Mouse (Mus musculus): ENCODE measurements around the gene Mrtfb. TPM values are rescaled to one million over a fixed set of nuclear protein-coding genes. Genes with fewer than 3 reads are reported as not detected.

Mrtfb gene
- polyA plus RNA-seq, 1 experiment from 2014 or later, result 11.6 TPM

GRCm38 (mm10) chr16:13240326-13240725, 16.0 kb upstream of the Mrtfb start:
- H3K4me1 ChIP-seq, result no peaks in the 10 kb centered on the region
- no peaks in the 10 kb centered on the region for H3K36me3 ChIP-seq (ENCODE audit: poor library complexity, severe bottlenecking)
- ATAC-seq, result no peak
- H3K27me3 ChIP-seq, result no peaks in the 10 kb centered on the region
- H3K4me3 ChIP-seq, result no peak overlapping the region
- H3K9me3 ChIP-seq (replicated peaks), result no peaks in the 10 kb centered on the region
- no peak overlapping the region for H3K27ac ChIP-seq
- 84% methylated on average over 7 of the region's 7 CpGs for WGBS
- H3K4me2 ChIP-seq, result no peak overlapping the region
- H3K9ac ChIP-seq, result no peak overlapping the region

- 17% methylated on average over 4 of the region's 4 CpGs for WGBS
- Histone ChIP-seq H3K9ac (no peak overlapping the region), H3K4me3 (no peak overlapping the region), H3K36me3 (ENCODE audit: poor library complexity, severe bottlenecking) (no peaks in the 10 kb centered on the region), H3K27ac (no peak overlapping the region), H3K4me2 (no peak overlapping the region), H3K9me3 (replicated peaks) (no peaks in the 10 kb centered on the region), H3K27me3 (no peaks in the 10 kb centered on the region), H3K4me1 (no peaks in the 10 kb centered on the region)
- ATAC-seq, result no peak
Observed at GRCm38 (mm10) chr16:13245658-13246057, 10.6 kb upstream of the Mrtfb start.

GRCm38 (mm10) chr16:13246855-13247254, 9.4 kb upstream of the Mrtfb start:
- H3K4me3 ChIP-seq, result no peak overlapping the region
- H3K27ac ChIP-seq, result no peak overlapping the region
- no peak for ATAC-seq
- H3K36me3 ChIP-seq (ENCODE audit: poor library complexity, severe bottlenecking), result no peaks in the 10 kb centered on the region
- no peaks in the 10 kb centered on the region for H3K27me3 ChIP-seq
- no peaks in the 10 kb centered on the region for H3K9me3 ChIP-seq (replicated peaks)
- H3K4me2 ChIP-seq, result no peak overlapping the region
- WGBS, result 78% methylated on average over 3 of the region's 3 CpGs
- no peak overlapping the region for H3K9ac ChIP-seq
- H3K4me1 ChIP-seq, result no peaks in the 10 kb centered on the region

- Histone ChIP-seq H3K9ac (no peak overlapping the region), H3K9me3 (replicated peaks) (no peaks in the 10 kb centered on the region), H3K4me3 (no peak overlapping the region), H3K4me1 (no peaks in the 10 kb centered on the region), H3K36me3 (ENCODE audit: poor library complexity, severe bottlenecking) (no peaks in the 10 kb centered on the region), H3K4me2 (no peak overlapping the region), H3K27ac (no peak overlapping the region), H3K27me3 (no peaks in the 10 kb centered on the region)
- no peak for ATAC-seq
- 77% methylated on average over 5 of the region's 5 CpGs for WGBS
Observed at GRCm38 (mm10) chr16:13250061-13250460, 6.2 kb upstream of the Mrtfb start.

GRCm38 (mm10) chr16:13256667-13257527, 616 bp downstream of the Mrtfb start:
- WGBS, result 7% methylated on average over 43 of the region's 64 CpGs
- no peaks in the 10 kb centered on the region for H3K36me3 ChIP-seq (ENCODE audit: poor library complexity, severe bottlenecking)
- ATAC-seq, result peak; percentile 83
- H3K4me3 ChIP-seq, result peak overlapping the region; percentile 77
- H3K27ac ChIP-seq, result peak overlapping the region; percentile 51
- H3K27me3 ChIP-seq, result no peaks in the 10 kb centered on the region
- peaks cover 14% of the 10 kb centered on the region for H3K4me1 ChIP-seq
- peak overlapping the region; percentile 88 for H3K9ac ChIP-seq
- H3K9me3 ChIP-seq (replicated peaks), result no peaks in the 10 kb centered on the region
- H3K4me2 ChIP-seq, result peak overlapping the region; percentile 89

- H3K36me3 ChIP-seq (ENCODE audit: poor library complexity, severe bottlenecking), result no peaks in the 10 kb centered on the region
- ATAC-seq, result no peak
- no peaks in the 10 kb centered on the region for H3K9me3 ChIP-seq (replicated peaks)
- no peak overlapping the region for H3K27ac ChIP-seq
- H3K4me2 ChIP-seq, result peak overlapping the region; percentile 89
- peak overlapping the region; percentile 88; the same call in 1 of the 2 replicates for H3K9ac ChIP-seq
- no peaks in the 10 kb centered on the region for H3K27me3 ChIP-seq
- 34% methylated on average over 5 of the region's 5 CpGs for WGBS
- peak overlapping the region; percentile 77 for H3K4me3 ChIP-seq
- H3K4me1 ChIP-seq, result peaks cover 14% of the 10 kb centered on the region
Observed at GRCm38 (mm10) chr16:13257528-13257835, 1.2 kb downstream of the Mrtfb start.

GRCm38 (mm10) chr16:13259026-13259425, 2.7 kb downstream of the Mrtfb start:
- H3K4me2 ChIP-seq, result no peak overlapping the region
- H3K4me1 ChIP-seq, result peaks cover 14% of the 10 kb centered on the region
- no peaks in the 10 kb centered on the region for H3K9me3 ChIP-seq (replicated peaks)
- no peak overlapping the region for H3K9ac ChIP-seq
- H3K27me3 ChIP-seq, result no peaks in the 10 kb centered on the region
- H3K27ac ChIP-seq, result no peak overlapping the region
- H3K36me3 ChIP-seq (ENCODE audit: poor library complexity, severe bottlenecking), result no peaks in the 10 kb centered on the region
- WGBS, result 77% methylated on average over 2 of the region's 2 CpGs
- ATAC-seq, result no peak
- H3K4me3 ChIP-seq, result no peak overlapping the region

- ATAC-seq, result peak; percentile 59; the same call in 1 of the 2 replicates
- Histone ChIP-seq H3K4me3 (no peak overlapping the region), H3K4me1 (peaks cover 18% of the 10 kb centered on the region), H3K36me3 (ENCODE audit: poor library complexity, severe bottlenecking) (peaks cover 23% of the 10 kb centered on the region), H3K9me3 (replicated peaks) (no peaks in the 10 kb centered on the region), H3K4me2 (no peak overlapping the region), H3K27ac (no peak overlapping the region), H3K27me3 (no peaks in the 10 kb centered on the region), H3K9ac (no peak overlapping the region)
- 11% methylated on average over 3 of the region's 3 CpGs for WGBS
Observed at GRCm38 (mm10) chr16:13266312-13266711, 10.0 kb downstream of the Mrtfb start.

GRCm38 (mm10) chr16:13267350-13267904, 11.1 kb downstream of the Mrtfb start:
- H3K9ac ChIP-seq, result no peak overlapping the region
- WGBS, result 74% methylated on average over 3 of the region's 3 CpGs
- H3K36me3 ChIP-seq (ENCODE audit: poor library complexity, severe bottlenecking), result peaks cover 23% of the 10 kb centered on the region
- no peak overlapping the region for H3K27ac ChIP-seq
- no peak overlapping the region for H3K4me2 ChIP-seq
- H3K4me1 ChIP-seq, result peaks cover 18% of the 10 kb centered on the region
- no peaks in the 10 kb centered on the region for H3K27me3 ChIP-seq
- no peak overlapping the region for H3K4me3 ChIP-seq
- no peaks in the 10 kb centered on the region for H3K9me3 ChIP-seq (replicated peaks)
- ATAC-seq, result no peak

- peaks cover 18% of the 10 kb centered on the region for H3K4me1 ChIP-seq
- 88% methylated on average over 2 of the region's 2 CpGs for WGBS
- H3K9ac ChIP-seq, result no peak overlapping the region
- no peak overlapping the region for H3K4me2 ChIP-seq
- no peaks in the 10 kb centered on the region for H3K27me3 ChIP-seq
- H3K36me3 ChIP-seq (ENCODE audit: poor library complexity, severe bottlenecking), result peaks cover 23% of the 10 kb centered on the region
- H3K9me3 ChIP-seq (replicated peaks), result no peaks in the 10 kb centered on the region
- H3K4me3 ChIP-seq, result no peak overlapping the region
- ATAC-seq, result no peak
- no peak overlapping the region for H3K27ac ChIP-seq
Observed at GRCm38 (mm10) chr16:13269426-13269825, 13.1 kb downstream of the Mrtfb start.

GRCm38 (mm10) chr16:13276258-13276657, 20.0 kb downstream of the Mrtfb start:
- no peak overlapping the region for H3K4me3 ChIP-seq
- H3K27me3 ChIP-seq, result no peaks in the 10 kb centered on the region
- whole genome bisulfite sequencing, result 90% methylated on average over 2 of the region's 2 CpGs
- H3K9me3 ChIP-seq (replicated peaks), result no peaks in the 10 kb centered on the region
- no peaks in the 10 kb centered on the region for H3K36me3 ChIP-seq (ENCODE audit: poor library complexity, severe bottlenecking)
- no peak overlapping the region for H3K27ac ChIP-seq
- no peaks in the 10 kb centered on the region for H3K4me1 ChIP-seq
- no peak overlapping the region for H3K9ac ChIP-seq
- ATAC-seq, result no peak
- H3K4me2 ChIP-seq, result no peak overlapping the region

- WGBS, result 86% methylated on average over 3 of the region's 3 CpGs
Observed at GRCm38 (mm10) chr16:13276709-13277399, 20.6 kb downstream of the Mrtfb start.

More at GRCm38 (mm10) chr16:13276709-13277399, 20.6 kb downstream of the Mrtfb start:
- Histone ChIP-seq H3K4me1 (no peaks in the 10 kb centered on the region), H3K4me3 (no peak overlapping the region), H3K27ac (no peak overlapping the region), H3K9ac (no peak overlapping the region), H3K4me2 (no peak overlapping the region), H3K36me3 (ENCODE audit: poor library complexity, severe bottlenecking) (no peaks in the 10 kb centered on the region), H3K27me3 (no peaks in the 10 kb centered on the region), H3K9me3 (replicated peaks) (no peaks in the 10 kb centered on the region; the same call in 1 of the 2 replicates)
- no peak for ATAC-seq

All from forebrain, embryonic 13.5 days (tissue).